8 mouse cellular contexts compared by ENCODE assay signal in genomic region chr19:55545529-55545928, GRCm38 (mm10).
DNase-seq lines count a peak whose midpoint lies in the region; ATAC-seq and TF ChIP-seq lines count a peak whose summit lies in the region.

No protein-coding gene starts in this region.

- H3K4me1 ChIP-seq in heart, adult 2 months (ENCODE audit: control insufficient read depth, insufficient read depth, low read length), result peaks cover 5% of the 10 kb centered on the region
- peaks cover 8% of the 10 kb centered on the region; the same call in 1 of the 2 replicates for H3K4me1 ChIP-seq in kidney, embryonic 16.5 days (ENCODE audit: insufficient read depth, low read length)
- H3K4me1 ChIP-seq in liver, embryonic 13.5 days (replicated peaks), result peaks cover 35% of the 10 kb centered on the region
- no peaks in the 10 kb centered on the region for H3K4me1 ChIP-seq in neural tube, embryonic 11.5 days (ENCODE audit: control insufficient read depth, insufficient read depth, low read length)

- no peaks in the 10 kb centered on the region for H3K36me3 ChIP-seq in heart, adult 2 months (ENCODE audit: control insufficient read depth, insufficient read depth, low read length)
- H3K36me3 ChIP-seq in kidney, embryonic 16.5 days (ENCODE audit: insufficient read depth, low read length), result no peaks in the 10 kb centered on the region
- no peaks in the 10 kb centered on the region for H3K36me3 ChIP-seq in liver, embryonic 13.5 days
- no peaks in the 10 kb centered on the region for H3K36me3 ChIP-seq in neural tube, embryonic 11.5 days (ENCODE audit: control insufficient read depth, insufficient read depth, low read length)

- 45% methylated on average over 9 of the region's 9 CpGs for WGBS in heart, adult 2 months
- WGBS in kidney, embryonic 16.5 days, result 32% methylated on average over 9 of the region's 9 CpGs
- 21% methylated on average over 9 of the region's 9 CpGs for WGBS in liver, embryonic 13.5 days (ENCODE audit: insufficient replicate concordance)
- WGBS in neural tube, embryonic 11.5 days, result 28% methylated on average over 9 of the region's 9 CpGs

- no peak overlapping the region for H3K27ac ChIP-seq in heart, adult 2 months
- H3K27ac ChIP-seq in kidney, embryonic 16.5 days (ENCODE audit: low read length), result no peak overlapping the region
- H3K27ac ChIP-seq in liver, embryonic 13.5 days, result no peak overlapping the region
- H3K27ac ChIP-seq in neural tube, embryonic 11.5 days (ENCODE audit: low read depth, low read length), result no peak overlapping the region

- peak; percentile 90 for TF ChIP-seq CTCF in heart, adult 2 months (IDR thresholded peaks at IDR 0.05)

- no peak for TF ChIP-seq POLR2A in heart, adult 2 months (IDR thresholded peaks at IDR 0.05; ENCODE audit: insufficient read depth, low read depth, low read length)

- H3K9me3 ChIP-seq in kidney, embryonic 16.5 days (ENCODE audit: low read length), result no peaks in the 10 kb centered on the region
- no peaks in the 10 kb centered on the region for H3K9me3 ChIP-seq in liver, embryonic 13.5 days (replicated peaks)
- no peaks in the 10 kb centered on the region for H3K9me3 ChIP-seq in neural tube, embryonic 11.5 days (ENCODE audit: control insufficient read depth, low read length)

- DNase-seq in 3T3-L1 (ENCODE audit: low read depth, low spot score), result peak; percentile 72
- DNase-seq in adrenal gland, adult 18-20 months (ENCODE audit: low spot score in 2 of 2), result peak; percentile 75 to 77
- DNase-seq in embryo, embryonic 11 days, result peak; percentile 96
- DNase-seq in heart, adult 2 months, result peak; percentile 68 to 76
- peak; percentile 63 for DNase-seq in liver, embryonic 13.5 days
- peak; percentile 82 for DNase-seq in neural tube, embryonic 11.5 days (ENCODE audit: low spot score)
- peak; percentile 93 for DNase-seq in testis, postnatal 10 days (ENCODE audit: low spot score)

- no peak overlapping the region for H3K9ac ChIP-seq in heart, adult 2 months (ENCODE audit: low read depth, low read length)
- H3K9ac ChIP-seq in kidney, embryonic 16.5 days (replicated peaks; ENCODE audit: low read length), result no peak overlapping the region
- H3K9ac ChIP-seq in liver, embryonic 13.5 days, result no peak overlapping the region
- H3K9ac ChIP-seq in neural tube, embryonic 11.5 days (ENCODE audit: low read length), result no peak overlapping the region

- peak; percentile 46; the same call in 1 of the 2 replicates for ATAC-seq in kidney, embryonic 16.5 days (ENCODE audit: low FRiP score, low TSS enrichment)
- ATAC-seq in liver, embryonic 13.5 days (ENCODE audit: low read depth), result peak; percentile 77
- no peak for ATAC-seq in neural tube, embryonic 11.5 days (ENCODE audit: insufficient read depth, low FRiP score, low TSS enrichment)

- no peaks in the 10 kb centered on the region for H3K79me2 ChIP-seq in heart, adult 2 months (replicated peaks; ENCODE audit: control insufficient read depth, insufficient read depth, low read length)

- TF ChIP-seq EP300 in heart, adult 2 months (IDR thresholded peaks at IDR 0.05; ENCODE audit: insufficient read depth, low read depth, low read length), result 0 out of 2 replicates have a peak, but pooled peaks have one; percentile 40

- no peaks in the 10 kb centered on the region for H3K27me3 ChIP-seq in heart, adult 2 months (ENCODE audit: control insufficient read depth, insufficient read depth, low read length)
- H3K27me3 ChIP-seq in kidney, embryonic 16.5 days (ENCODE audit: insufficient read depth, low read length), result no peaks in the 10 kb centered on the region
- no peaks in the 10 kb centered on the region for H3K27me3 ChIP-seq in liver, embryonic 13.5 days
- H3K27me3 ChIP-seq in neural tube, embryonic 11.5 days (ENCODE audit: control insufficient read depth, insufficient read depth, low read length), result no peaks in the 10 kb centered on the region

- no peak overlapping the region for H3K4me2 ChIP-seq in kidney, embryonic 16.5 days (replicated peaks; ENCODE audit: low read depth, low read length)
- H3K4me2 ChIP-seq in liver, embryonic 13.5 days, result no peak overlapping the region
- no peak overlapping the region for H3K4me2 ChIP-seq in neural tube, embryonic 11.5 days (ENCODE audit: low read depth)

- intact Hi-C loops in heart, adult 2 months (cut with DNase I), result loop anchor here (5.0 kb wide), 1 partner anchor 332 kb away; no protein-coding TSS in a partner anchor

- no peak overlapping the region for H3K4me3 ChIP-seq in heart, adult 2 months
- no peak overlapping the region for H3K4me3 ChIP-seq in kidney, embryonic 16.5 days (ENCODE audit: low read length)
- H3K4me3 ChIP-seq in liver, embryonic 13.5 days (replicated peaks), result no peak overlapping the region
- H3K4me3 ChIP-seq in neural tube, embryonic 11.5 days (ENCODE audit: low read depth, low read length), result no peak overlapping the region
